Mouse (Mus musculus) C2C12 (cell line): ENCODE results near the gene Upp1. TPM values are rescaled to one million over a fixed set of nuclear protein-coding genes. Genes with fewer than 3 reads are reported as not detected.

Experiments
- H3K27me3 ChIP-seq: one replicate; pipeline ENCODE4 v1.6.1; 2011; ENCODE audit not compliant: control insufficient read depth, insufficient read depth, insufficient read length
- H3K36me3 ChIP-seq: one replicate; pipeline ENCODE4 v1.6.1; 2011; ENCODE audit not compliant: control insufficient read depth, insufficient read depth
- H3K4me3 ChIP-seq: one replicate; pipeline ENCODE4 v1.5.1; 2011; ENCODE audit warnings: mild to moderate bottlenecking, control low read depth; ENCODE audit not compliant: poor library complexity, insufficient read depth, severe bottlenecking
- H3K79me2 ChIP-seq: one replicate; pipeline ENCODE4 v1.6.1; 2011; ENCODE audit not compliant: control insufficient read depth, insufficient read depth
- H3K79me3 ChIP-seq: one replicate; pipeline ENCODE4 v1.6.1; 2011; ENCODE audit warnings: low read depth, control low read depth
- H3ac ChIP-seq: one replicate; pipeline ENCODE3; 2011; ENCODE audit warnings: low read depth; ENCODE audit not compliant: control insufficient read depth, insufficient read length
- CEBPB ChIP-seq: IDR thresholded peaks from one replicate; pipeline ENCODE4 v1.6.1; 2011; ENCODE audit warnings: low read depth, mild to moderate bottlenecking, control low read depth, moderate library complexity
- CTCF ChIP-seq: IDR thresholded peaks from one replicate; pipeline ENCODE4 v1.5.1; 2011; ENCODE audit not compliant: control insufficient read depth, insufficient read depth, insufficient read length
- FOSL1 ChIP-seq: IDR thresholded peaks from one replicate; pipeline ENCODE4 v1.8.0; 2011; ENCODE audit warnings: mild to moderate bottlenecking, low read length; ENCODE audit not compliant: poor library complexity, insufficient read depth, severe bottlenecking
- MAX ChIP-seq: IDR thresholded peaks from one replicate; pipeline ENCODE4 v1.6.1; 2011; ENCODE audit warnings: mild to moderate bottlenecking, control low read depth
- MYOD1 ChIP-seq: IDR thresholded peaks from one replicate; pipeline ENCODE4 v1.6.1; 2011; ENCODE audit warnings: low read depth; ENCODE audit not compliant: control insufficient read depth, insufficient read length
- MYOG ChIP-seq: IDR thresholded peaks from one replicate; pipeline ENCODE4 v1.6.1; 2011; ENCODE audit not compliant: control insufficient read depth, insufficient read length; ENCODE audit errors: extremely low read depth
- USF1 ChIP-seq: IDR thresholded peaks from one replicate; pipeline ENCODE4 v1.6.1; 2011; ENCODE audit warnings: low read depth, mild to moderate bottlenecking, control low read depth, moderate library complexity
- long read RNA-seq, 2 experiments: library from polyadenylated mRNA; unstranded; transcript quantifications; one replicate each; pipeline ENCODE4 v2.0.0; 2019 to 2020
- polyA plus RNA-seq: library from polyadenylated mRNA; unstranded; fragments of >200 nt; fragmentation: generic; extraction: Trizol; gene quantifications from one replicate; pipeline ENCODE4 v1.2.1, GENCODE M21; 2012; ENCODE audit warnings: missing spikeins

Upp1 gene
- 10.8 TPM for polyA plus RNA-seq
- long read RNA-seq, experiment 1, transcript Upp1-205 (9 exons, 1,252 nt), result minor isoform, 7 of 16 reads
- long read RNA-seq, experiment 1, transcript Upp1-202 (9 exons, 1,157 nt), result major isoform, 8 of 16 reads
- long read RNA-seq, experiment 1, partial matches to known transcripts, result 0 of 16 reads
- long read RNA-seq, experiment 1, other reads (novel, unspliced or antisense), result 1 of 16 reads
- long read RNA-seq, experiment 2, transcript Upp1-205 (9 exons, 1,252 nt), result minor isoform, 7 of 23 reads
- long read RNA-seq, experiment 2, transcript Upp1-202 (9 exons, 1,157 nt), result major isoform, 12 of 23 reads
- long read RNA-seq, experiment 2, partial matches to known transcripts, result 0 of 23 reads
- long read RNA-seq, experiment 2, other reads (novel, unspliced or antisense), result 4 of 23 reads

GRCm38 (mm10) chr11:9118050-9118420 lies at the start of gene Upp1:
Gene Upp1, plus strand, starts transcription at chr11:9118103.
- Histone ChIP-seq H3K79me2 (no peaks in the 10 kb centered on the region), H3K79me3 (no peaks in the 10 kb centered on the region), H3ac (peak within 1 kb of the TSS; percentile 49), H3K4me3 (peak within 1 kb of the TSS; percentile 31), H3K36me3 (no peaks in the 10 kb centered on the region), H3K27me3 (no peaks in the 10 kb centered on the region)
- TF ChIP-seq USF1 (no peak), FOSL1 (no peak), CEBPB (no peak), MYOD1 (no peak)

- TF ChIP-seq MAX, result no peak
- no peak for TF ChIP-seq MYOD1
- no peak for TF ChIP-seq CEBPB
- no peak for TF ChIP-seq FOSL1
- TF ChIP-seq MYOG, result no peak
- no peak for TF ChIP-seq CTCF
- no peak for TF ChIP-seq USF1
- no peaks in the 10 kb centered on the region for H3K79me2 ChIP-seq
- no peaks in the 10 kb centered on the region for H3K79me3 ChIP-seq
- no peak overlapping the region for H3ac ChIP-seq
- H3K27me3 ChIP-seq, result peaks cover 5% of the 10 kb centered on the region
- no peaks in the 10 kb centered on the region for H3K36me3 ChIP-seq
- no peak overlapping the region for H3K4me3 ChIP-seq
These were observed 41.5 kb upstream of the Upp1 start for GRCm38 (mm10) chr11:9076444-9076843.

- no peaks in the 10 kb centered on the region for H3K36me3 ChIP-seq
- no peaks in the 10 kb centered on the region for H3K79me2 ChIP-seq
- H3K27me3 ChIP-seq, result no peaks in the 10 kb centered on the region
- H3K4me3 ChIP-seq, result no peak overlapping the region
- TF ChIP-seq USF1, result no peak
- TF ChIP-seq MYOG, result no peak
- TF ChIP-seq MYOD1, result no peak
- no peak for TF ChIP-seq CEBPB
- no peak for TF ChIP-seq CTCF
- no peak for TF ChIP-seq MAX
- TF ChIP-seq FOSL1, result no peak
- no peak overlapping the region for H3ac ChIP-seq
- no peaks in the 10 kb centered on the region for H3K79me3 ChIP-seq
These were observed 4.7 kb upstream of the Upp1 start for GRCm38 (mm10) chr11:9113189-9113588.

- no peaks in the 10 kb centered on the region for H3K27me3 ChIP-seq
- no peak for TF ChIP-seq CTCF
- no peak for TF ChIP-seq MYOG
- TF ChIP-seq CEBPB, result no peak
- no peak for TF ChIP-seq MAX
- TF ChIP-seq FOSL1, result no peak
- TF ChIP-seq USF1, result no peak
- no peak for TF ChIP-seq MYOD1
- H3K79me3 ChIP-seq, result no peaks in the 10 kb centered on the region
- no peak overlapping the region for H3ac ChIP-seq
- H3K36me3 ChIP-seq, result no peaks in the 10 kb centered on the region
- H3K4me3 ChIP-seq, result no peak overlapping the region
- no peaks in the 10 kb centered on the region for H3K79me2 ChIP-seq
These were observed 2.4 kb upstream of the Upp1 start for GRCm38 (mm10) chr11:9115367-9116120.

GRCm38 (mm10) chr11:9116121-9116520 lies 1.8 kb upstream of the Upp1 start:
- no peaks in the 10 kb centered on the region for H3K79me2 ChIP-seq

More at GRCm38 (mm10) chr11:9116121-9116520, 1.8 kb upstream of the Upp1 start:
- Histone ChIP-seq H3K79me3 (no peaks in the 10 kb centered on the region), H3K4me3 (no peak overlapping the region), H3K27me3 (no peaks in the 10 kb centered on the region), H3K36me3 (no peaks in the 10 kb centered on the region), H3ac (no peak overlapping the region)
- no peak for TF ChIP-seq USF1
- TF ChIP-seq MYOD1, result no peak
- TF ChIP-seq CTCF, result no peak
- no peak for TF ChIP-seq FOSL1
- TF ChIP-seq MYOG, result no peak
- TF ChIP-seq CEBPB, result no peak
- TF ChIP-seq MAX, result no peak
